Comparison of ENCODE assay signal across 10 mouse cellular contexts in genomic region chr12:84150976-84151375, GRCm38 (mm10). TPM values are rescaled to one million over a fixed set of nuclear protein-coding genes. Genes with fewer than 3 reads are reported as not detected.
DNase-seq lines count a peak whose midpoint lies in the region; ATAC-seq lines count a peak whose summit lies in the region.
"Had no signal": no experiment of that assay in that cellular context is flagged by ENCODE, and none has a peak within 500 bp of the region (broad histone marks: within the 10 kb centered on the region; RNA-seq: fewer than 3 reads in every experiment).

No protein-coding gene starts in this region.

- 0 out of 2 replicates have a peak overlapping the region, but pooled peaks have one; percentile 9 for H3K9ac ChIP-seq in stomach, embryonic 16.5 days (ENCODE audit: low read length)

- no peaks in the 10 kb centered on the region for H3K27me3 ChIP-seq in stomach, embryonic 16.5 days (ENCODE audit: control insufficient read depth, insufficient read depth, low read length)

- H3K9me3 ChIP-seq in stomach, embryonic 16.5 days (replicated peaks; ENCODE audit: control insufficient read depth, low read length) = no peaks in the 10 kb centered on the region

- H3K4me1 ChIP-seq in stomach, embryonic 16.5 days (ENCODE audit: control insufficient read depth, insufficient read depth, low read length) = peaks cover 19% of the 10 kb centered on the region

- peak; percentile 30 for DNase-seq in adrenal gland, adult 2 months
- DNase-seq in adrenal gland, postnatal 4 days (ENCODE audit: low spot score in 2 of 2) = no peak
- peak; percentile 40 for DNase-seq in lung, postnatal 10 days
- no peak for DNase-seq in lung, postnatal 25 days (ENCODE audit: low spot score)
- peak; percentile 91 for DNase-seq in liver
- no peak for DNase-seq in left cerebral cortex, adult 18-20 months (ENCODE audit: low spot score in 2 of 2)
- DNase-seq in T-cell, adult 2 months (ENCODE audit: low spot score) = no peak
- DNase-seq: cerebellum, adult 2 months; right cerebral cortex, postnatal 4 days had no signal

- ATAC-seq in stomach, embryonic 16.5 days (ENCODE audit: insufficient read depth, low FRiP score) = no peak

- no peak overlapping the region for H3K4me3 ChIP-seq in stomach, embryonic 16.5 days (replicated peaks; ENCODE audit: low read length)

- 29% methylated on average over 6 of the region's 6 CpGs for WGBS in stomach, embryonic 16.5 days

- peaks cover 18% of the 10 kb centered on the region for H3K36me3 ChIP-seq in stomach, embryonic 16.5 days (ENCODE audit: control insufficient read depth, insufficient read depth, low read length)

- peak overlapping the region; percentile 58; the same call in 1 of the 2 replicates for H3K27ac ChIP-seq in stomach, embryonic 16.5 days (ENCODE audit: low read length)

- no peak overlapping the region for H3K4me2 ChIP-seq in stomach, embryonic 16.5 days (ENCODE audit: low read depth, low read length)

RNA-seq across cellular contexts. Expression of gene Pnma1, which starts 2.7 kb away (rescaled TPM):
- total RNA-seq in adrenal gland, adult 2 months (2021) = under 1 TPM; 0.28 to 0.43 TPM
- 0.15 TPM in 1 of 2 replicates, not detected in the other for polyA plus RNA-seq in adrenal gland, adult 2 months (2012; rRNA removed)
- 1 to 10 TPM in 1 of 2 experiments, under 1 TPM in 1; 0.92 to 1.0 TPM for total RNA-seq in adrenal gland, postnatal 4 days (2021)
- 0.70 and 0.71 TPM in 2 replicates for polyA plus RNA-seq in stomach, embryonic 16.5 days (2015; fragmentation: Nextera tagmentation; extraction: Ambion mirVana)
- 1 to 10 TPM; 4.2 to 6.9 TPM for total RNA-seq in left cerebral cortex, adult 18-20 months (2021)

RNA-seq across cellular contexts. Expression of gene Dnal1, which starts 36.8 kb away (rescaled TPM):
- total RNA-seq in adrenal gland, adult 2 months (2021) = 10 to 100 TPM; 15.7 to 18.6 TPM
- 2.6 and 3.3 TPM in 2 replicates for polyA plus RNA-seq in adrenal gland, adult 2 months (2012; rRNA removed)
- 10 to 100 TPM; 17.6 to 18.2 TPM for total RNA-seq in adrenal gland, postnatal 4 days (2021)
- polyA plus RNA-seq in stomach, embryonic 16.5 days (2015; fragmentation: Nextera tagmentation; extraction: Ambion mirVana) = 2.8 and 3.4 TPM in 2 replicates
- 10 to 100 TPM; 90.2 to 94.7 TPM for total RNA-seq in left cerebral cortex, adult 18-20 months (2021)

RNA-seq across cellular contexts. Expression of gene Acot6, which starts 50.5 kb away (rescaled TPM):
- total RNA-seq in adrenal gland, adult 2 months (2021) = 1 to 10 TPM; 3.9 to 6.0 TPM
- polyA plus RNA-seq in adrenal gland, adult 2 months (2012; rRNA removed) = 4.6 and 5.6 TPM in 2 replicates
- 1 to 10 TPM; 5.8 to 6.2 TPM for total RNA-seq in adrenal gland, postnatal 4 days (2021)
- polyA plus RNA-seq in stomach, embryonic 16.5 days (2015; fragmentation: Nextera tagmentation; extraction: Ambion mirVana) = 1.3 and 1.4 TPM in 2 replicates
- 1 to 10 TPM; 4.3 TPM for total RNA-seq in left cerebral cortex, adult 18-20 months (2021)

Comparison
In these comparisons a context has a peak if more than half of its experiments do, and no peak if none do; other contexts are left out.
1. DNase-seq: peak in adrenal gland, adult 2 months (single experiment), lung, postnatal 10 days (single experiment) and liver (single experiment); none in adrenal gland, postnatal 4 days (0 of 2), lung, postnatal 25 days (single experiment), left cerebral cortex, adult 18-20 months (0 of 2) and T-cell, adult 2 months (single experiment).
2. RNA of gene Dnal1, which starts 36.8 kb away (total RNA-seq): 90.2 to 94.7 TPM in left cerebral cortex, adult 18-20 months; 15.7 to 18.6 TPM in adrenal gland, adult 2 months and 17.6 to 18.2 TPM in adrenal gland, postnatal 4 days; every median in the first group is over 4 times any median in the second.